Mouse (Mus musculus) mouse embryonic stem cell (cell line): Measurements from ENCODE around the gene Cdc14a.

ENCODE experiments used
- in situ Hi-C, 2 experiments: fragments of 300-500 bp; cut with MboI; formaldehyde crosslinking; loops; 1 replicate in 1 of 2; 3 replicates in 1 of 2; pipeline ENCODE4 v1.14.3; 2019 to 2020; ENCODE audit warnings: low sequenced_read_pairs in 2 of 2, low pct_unique_long_range_greater_than_20kb in 1 of 2, mixed read lengths in 1 of 2; ENCODE audit not compliant: unreplicated experiment in 1 of 2

Cdc14a gene

GRCm38 (mm10) chr3:116252255-116253040 is 171.4 kb downstream of the Cdc14a start:
- in situ Hi-C loops = no loop called here

GRCm38 (mm10) chr3:116251481-116252254 is 172.2 kb downstream of the Cdc14a start:
- in situ Hi-C loops = no loop called here

GRCm38 (mm10) chr3:116249026-116249425 is 174.8 kb downstream of the Cdc14a start:
- in situ Hi-C loops = loop anchor here in 1 of 2 experiments (25.0 kb wide), 1 partner anchor 212 kb away; no protein-coding TSS in a partner anchor

GRCm38 (mm10) chr3:116244476-116244875 is 179.4 kb downstream of the Cdc14a start:
- in situ Hi-C loops = loop anchor here in 1 of 2 experiments (25.0 kb wide), 1 partner anchor 207 kb away; no protein-coding TSS in a partner anchor

- in situ Hi-C loops = loop anchor here in 1 of 2 experiments (25.0 kb wide), 1 partner anchor 205 kb away; no protein-coding TSS in a partner anchor
Measured at GRCm38 (mm10) chr3:116242685-116243084, 181.1 kb downstream of the Cdc14a start.

GRCm38 (mm10) chr3:116237527-116237926 is 186.3 kb downstream of the Cdc14a start:
- in situ Hi-C loops = loop anchor here in 1 of 2 experiments (25.0 kb wide), 1 partner anchor 200 kb away; no protein-coding TSS in a partner anchor

- in situ Hi-C loops = loop anchor here in 1 of 2 experiments (25.0 kb wide), 1 partner anchor 200 kb away; no protein-coding TSS in a partner anchor
Measured at GRCm38 (mm10) chr3:116236856-116237255, 187.0 kb downstream of the Cdc14a start.

GRCm38 (mm10) chr3:116233515-116233914 is 190.3 kb downstream of the Cdc14a start:
- in situ Hi-C loops = loop anchor here in 1 of 2 experiments (25.0 kb wide), 1 partner anchor 196 kb away; no protein-coding TSS in a partner anchor

GRCm38 (mm10) chr3:116232763-116233162 is 191.1 kb downstream of the Cdc14a start:
- in situ Hi-C loops = loop anchor here in 1 of 2 experiments (25.0 kb wide), 1 partner anchor 195 kb away; no protein-coding TSS in a partner anchor

GRCm38 (mm10) chr3:116229336-116229735 is 194.5 kb downstream of the Cdc14a start:
- in situ Hi-C loops = loop anchor here in 1 of 2 experiments (25.0 kb wide), 1 partner anchor 192 kb away; no protein-coding TSS in a partner anchor

- in situ Hi-C loops = loop anchor here in 1 of 2 experiments (25.0 kb wide), 1 partner anchor 191 kb away; no protein-coding TSS in a partner anchor
Measured at GRCm38 (mm10) chr3:116228360-116229245, 195.2 kb downstream of the Cdc14a start.

- in situ Hi-C loops = loop anchor here in 1 of 2 experiments (25.0 kb wide), 1 partner anchor 190 kb away; no protein-coding TSS in a partner anchor
Measured at GRCm38 (mm10) chr3:116227383-116227782, 196.4 kb downstream of the Cdc14a start.

GRCm38 (mm10) chr3:116226915-116227314 is 196.9 kb downstream of the Cdc14a start:
- in situ Hi-C loops = loop anchor here in 1 of 2 experiments (25.0 kb wide), 1 partner anchor 190 kb away; no protein-coding TSS in a partner anchor
